Mouse (Mus musculus) T-helper 1 cell (primary cell): Measurements from ENCODE around the gene Pum2.

Experiments used
- in situ Hi-C: fragments of 300-600 bp; cut with MboI, MseI; formaldehyde crosslinking; loops from one replicate; pipeline ENCODE4 v1.15.1; 2025; ENCODE audit warnings: high pct_unique_total_duplicates

The Pum2 gene

DNA sequence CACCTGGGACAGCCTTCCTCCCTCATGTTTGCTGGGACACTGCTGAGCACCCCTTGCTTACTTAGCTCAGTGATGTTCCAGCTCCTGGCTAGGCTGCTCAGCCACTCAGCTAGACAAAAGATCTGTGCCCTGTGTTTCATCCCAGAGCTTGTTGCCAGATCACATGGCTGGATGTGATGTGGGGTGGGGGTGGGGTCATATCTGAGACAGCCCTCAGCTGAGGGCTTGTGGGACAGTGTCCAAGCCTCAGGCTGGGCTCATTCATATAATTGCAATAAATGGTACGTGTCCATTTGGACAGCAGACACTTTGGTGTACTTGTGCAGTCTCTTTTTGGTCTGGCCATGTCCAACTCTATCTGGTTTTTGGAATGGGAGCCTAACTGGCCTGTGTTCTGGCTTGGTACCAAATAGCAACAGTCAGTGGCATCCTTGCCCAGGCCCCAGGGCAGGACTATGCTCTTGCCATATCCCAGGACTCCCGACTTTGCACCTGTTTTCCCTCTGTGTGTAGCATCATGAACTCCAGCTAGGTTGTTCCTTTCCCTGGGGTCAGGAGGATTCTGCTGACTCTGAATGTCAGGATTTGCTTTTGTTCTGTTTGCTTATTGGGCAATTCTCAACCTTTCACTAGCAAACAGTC, 119.6 kb downstream of the Pum2 start:
- in situ Hi-C loops: no loop called here

DNA sequence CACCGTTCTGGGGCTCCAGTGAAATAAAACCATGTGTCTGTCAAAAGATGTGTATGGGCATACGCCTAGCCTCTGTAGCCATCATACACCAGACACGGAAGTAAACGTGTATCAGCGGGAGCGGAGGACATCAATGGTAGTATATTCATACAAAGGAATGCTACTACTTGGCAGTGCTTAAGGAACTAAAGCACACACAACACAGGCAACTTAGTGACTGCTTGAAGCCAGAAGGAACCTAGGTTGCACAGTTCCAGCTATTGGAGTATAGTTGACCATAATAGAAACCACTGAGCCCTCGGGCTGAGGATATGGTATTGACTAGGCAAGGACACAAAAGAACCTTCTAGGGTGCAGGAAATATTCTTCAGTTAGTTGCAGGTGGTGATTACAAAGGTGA, 124.0 kb downstream of the Pum2 start:
- in situ Hi-C loops: no loop called here

DNA sequence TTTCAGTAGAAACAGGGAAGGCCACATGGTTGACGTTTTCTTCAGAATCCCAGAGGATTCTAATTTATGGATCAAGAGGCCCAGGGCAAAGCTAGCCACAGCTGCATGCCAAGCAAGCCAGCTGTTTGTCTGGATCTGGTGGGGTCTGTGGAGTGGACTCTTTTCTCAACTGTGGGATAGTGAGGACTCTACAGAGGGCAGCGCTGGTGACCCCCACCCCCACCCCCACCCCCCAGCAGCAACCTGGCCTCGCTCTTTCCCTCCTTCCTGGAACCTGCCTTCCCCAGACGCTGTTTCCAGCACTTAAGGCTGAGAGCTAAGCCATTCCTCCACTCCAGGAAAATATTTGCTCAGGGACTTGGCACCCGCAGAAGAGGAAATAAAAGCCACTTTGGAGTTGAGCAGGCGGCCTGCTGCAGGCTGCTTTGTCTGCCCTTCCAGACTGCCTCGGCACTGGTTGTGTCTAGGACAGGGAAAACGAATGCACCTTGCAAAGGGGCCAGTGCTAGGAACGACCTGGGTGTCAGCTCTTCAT, 124.6 kb downstream of the Pum2 start:
- in situ Hi-C loops: no loop called here
